Mouse (Mus musculus) ovary, postnatal 14 days (tissue): Measurements from ENCODE around the gene Slc16a7.

ENCODE experiments used
- DNase-seq: peaks from one replicate; pipeline ENCODE4 v3.0.0; 2022; ENCODE audit warnings: low spot score

The Slc16a7 gene

DNA sequence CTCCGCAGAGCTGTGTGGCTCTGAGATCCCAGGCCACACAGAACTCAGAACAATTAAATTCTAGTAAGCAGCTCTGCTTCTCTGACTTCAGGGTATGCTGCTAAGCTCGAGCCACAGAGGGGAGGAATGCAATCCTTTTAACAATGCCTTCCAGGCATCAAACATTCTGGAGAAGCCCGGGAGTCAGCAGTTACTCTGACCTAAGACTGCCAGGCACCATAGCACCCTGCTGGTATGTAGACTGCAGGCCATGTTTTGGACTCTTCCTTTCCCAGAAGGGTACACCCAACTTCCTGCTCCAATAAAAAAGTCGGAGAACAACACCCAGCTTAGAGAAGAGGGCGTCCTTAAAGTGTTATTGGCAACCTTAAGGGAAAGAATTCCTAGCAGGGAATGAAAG, 205.1 kb downstream of the Slc16a7 start:
- DNase-seq: no peak

GRCm38 (mm10) chr10:125182545-125182944, 206.7 kb downstream of the Slc16a7 start:
- DNase-seq: no peak

DNA sequence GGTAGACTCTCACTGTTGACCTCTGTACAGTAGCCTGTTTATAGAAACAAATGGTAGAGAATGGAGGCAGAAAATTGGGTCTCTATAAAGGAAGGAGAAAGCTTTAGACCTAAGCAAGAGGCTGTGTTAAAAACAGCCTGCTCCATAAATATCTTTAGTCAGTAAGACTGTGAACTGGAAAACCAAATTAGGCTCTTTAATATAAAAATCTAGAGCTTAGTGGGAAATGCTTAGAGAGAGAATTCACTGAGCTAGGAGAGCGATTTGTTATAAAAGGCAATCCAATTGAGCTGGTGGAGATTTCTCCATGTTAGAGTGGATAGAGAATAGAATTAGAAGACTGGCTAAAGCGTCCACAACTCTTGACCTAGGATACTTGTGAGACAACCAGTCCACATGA, 211.5 kb downstream of the Slc16a7 start:
- DNase-seq: no peak

- no peak for DNase-seq
These were observed 214.1 kb downstream of the Slc16a7 start for GRCm38 (mm10) chr10:125175013-125175650.

- no peak for DNase-seq
These were observed 217.6 kb downstream of the Slc16a7 start for GRCm38 (mm10) chr10:125171625-125172024.

DNA sequence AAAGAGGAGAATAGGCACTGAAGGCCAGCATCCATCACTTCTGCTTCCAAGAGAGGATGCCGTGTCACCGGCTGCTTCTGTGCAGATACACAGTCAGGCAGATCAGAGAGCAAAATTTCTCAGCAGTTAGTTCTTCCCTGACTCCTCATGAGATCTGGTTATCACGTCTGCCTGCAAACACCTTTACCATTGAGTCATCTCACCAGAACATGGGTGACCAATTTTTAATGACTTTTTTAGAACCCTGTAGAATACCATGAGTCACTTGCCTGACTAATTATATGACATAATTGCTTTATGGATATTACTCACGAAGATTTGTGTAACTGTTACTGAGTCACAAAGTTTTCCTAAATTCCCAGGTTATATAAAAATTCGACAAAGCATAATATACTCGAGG, 218.1 kb downstream of the Slc16a7 start:
- DNase-seq: no peak
